Mouse (Mus musculus) thymus, adult 2 months (tissue): ENCODE data around the gene Hist1h3f. TPM values are rescaled to one million over a fixed set of nuclear protein-coding genes. Genes with fewer than 3 reads are reported as not detected.
A peak's percentile ranks its signal among the peaks of the same experiment; 100 is the strongest.
"Not testable (repeated sequence)": the region's sequence is repeated elsewhere in the genome, so short reads cannot be mapped to it uniquely, and the experiment has no call there.

Source experiments
- DNase-seq: peaks from one replicate; pipeline ENCODE4 v3.0.0; 2021
- H3K27ac ChIP-seq: fragments of 200-500 bp; 2 replicates; pipeline ENCODE4 v1.5.1; 2012; ENCODE audit warnings: low read length, control low read depth; ENCODE audit not compliant: control insufficient read depth, insufficient read depth
- H3K27me3 ChIP-seq: fragments of 200-500 bp; 2 replicates; pipeline ENCODE4 v1.6.1; 2012; ENCODE audit warnings: mild to moderate bottlenecking, low read length, moderate library complexity, mixed read lengths; ENCODE audit not compliant: control insufficient read depth, insufficient read depth
- H3K36me3 ChIP-seq: fragments of 200-500 bp; 2 replicates; pipeline ENCODE4 v1.6.1; 2012; ENCODE audit warnings: mild to moderate bottlenecking, low read length, moderate library complexity; ENCODE audit not compliant: control insufficient read depth, insufficient read depth
- H3K4me1 ChIP-seq: fragments of 200-500 bp; replicated peaks from 2 replicates; pipeline ENCODE4 v1.6.1; 2012; ENCODE audit warnings: low read length; ENCODE audit not compliant: control insufficient read depth, insufficient read depth
- H3K4me3 ChIP-seq: fragments of 200-500 bp; 2 replicates; pipeline ENCODE4 v1.5.1; 2012; ENCODE audit warnings: mild to moderate bottlenecking, low read length, control low read depth, moderate library complexity; ENCODE audit not compliant: control insufficient read depth, insufficient read depth
- CTCF ChIP-seq: fragments of 200-500 bp; IDR thresholded peaks from 2 replicates; pipeline ENCODE4 v1.5.1; 2012; ENCODE audit warnings: mild to moderate bottlenecking, control low read depth, low read length, moderate library complexity, borderline replicate concordance; ENCODE audit not compliant: control insufficient read depth, poor library complexity, insufficient read depth; ENCODE audit errors: extremely low read depth
- POLR2A ChIP-seq: fragments of 200-500 bp; IDR thresholded peaks from 2 replicates; pipeline ENCODE4 v1.6.1; 2012; ENCODE audit warnings: mild to moderate bottlenecking, low read length, control low read depth, moderate library complexity; ENCODE audit not compliant: control insufficient read depth, poor library complexity, insufficient read depth; ENCODE audit errors: extremely low read depth
- WGBS: fragments of 180-500 bp; shearing (Covaris S2); methylation state at CpG from one replicate; pipeline ENCODE4 v1.1.7; 2018; 5-methylcytosine and 5-hydroxymethylcytosine counted together
- polyA plus RNA-seq: library from polyadenylated mRNA; depleted of rRNA; stranded (reverse); fragments of >200 nt; gene quantifications from 2 replicates; pipeline ENCODE4 v1.2.3, GENCODE M21; 2012

Hist1h3f gene
- polyA plus RNA-seq, 1 experiment = 72.3 TPM

DNA sequence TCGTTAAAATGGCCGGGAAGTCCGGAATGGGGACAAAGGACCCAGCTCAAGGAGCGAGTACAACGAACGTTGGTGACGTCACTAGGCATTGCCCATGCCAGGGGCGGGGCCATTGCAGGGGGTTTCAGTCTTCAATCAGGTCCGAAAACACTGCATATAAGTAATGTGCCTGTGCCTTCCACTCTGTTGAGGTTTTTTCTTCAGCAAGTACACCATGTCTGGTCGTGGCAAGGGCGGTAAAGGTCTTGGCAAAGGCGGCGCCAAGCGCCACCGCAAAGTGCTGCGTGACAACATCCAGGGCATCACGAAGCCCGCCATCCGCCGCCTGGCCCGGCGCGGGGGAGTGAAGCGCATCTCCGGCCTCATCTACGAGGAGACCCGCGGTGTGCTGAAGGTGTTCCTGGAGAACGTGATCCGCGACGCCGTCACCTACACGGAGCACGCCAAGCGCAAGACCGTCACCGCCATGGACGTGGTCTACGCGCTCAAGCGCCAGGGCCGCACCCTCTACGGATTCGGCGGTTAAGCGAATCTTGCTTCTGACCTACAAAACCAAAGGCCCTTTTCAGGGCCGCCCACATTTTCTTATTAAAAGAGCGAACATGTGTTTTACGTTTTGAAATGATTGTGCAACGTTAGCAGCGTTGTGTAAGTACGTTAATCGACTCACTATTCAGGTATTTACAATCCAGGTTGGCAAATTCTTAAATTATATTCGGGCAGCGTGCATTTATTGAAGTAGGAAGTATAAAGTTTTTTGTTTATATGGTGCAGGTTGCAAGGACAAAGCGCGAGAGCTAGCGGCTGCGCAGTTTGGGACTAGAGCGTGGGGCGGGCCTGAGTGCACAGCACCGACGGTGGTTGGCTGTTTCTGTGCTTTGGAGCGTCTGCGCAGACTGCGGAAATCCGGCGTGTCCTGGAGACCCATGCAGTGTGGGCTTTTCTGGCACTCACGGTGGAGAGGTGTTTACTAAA is 12.7 kb upstream of the Hist1h3f start, which contains the start of gene Hist1h4h:
TSS of gene Hist1h4h (plus strand) at position 150 of the 975 bp plus-strand sequence.
- H3K27me3 ChIP-seq = no peaks in the 10 kb centered on the region
- WGBS = under 1% methylated on average over 63 of the region's 70 CpGs
- H3K4me1 ChIP-seq = peaks cover 6% of the 10 kb centered on the region

DNA sequence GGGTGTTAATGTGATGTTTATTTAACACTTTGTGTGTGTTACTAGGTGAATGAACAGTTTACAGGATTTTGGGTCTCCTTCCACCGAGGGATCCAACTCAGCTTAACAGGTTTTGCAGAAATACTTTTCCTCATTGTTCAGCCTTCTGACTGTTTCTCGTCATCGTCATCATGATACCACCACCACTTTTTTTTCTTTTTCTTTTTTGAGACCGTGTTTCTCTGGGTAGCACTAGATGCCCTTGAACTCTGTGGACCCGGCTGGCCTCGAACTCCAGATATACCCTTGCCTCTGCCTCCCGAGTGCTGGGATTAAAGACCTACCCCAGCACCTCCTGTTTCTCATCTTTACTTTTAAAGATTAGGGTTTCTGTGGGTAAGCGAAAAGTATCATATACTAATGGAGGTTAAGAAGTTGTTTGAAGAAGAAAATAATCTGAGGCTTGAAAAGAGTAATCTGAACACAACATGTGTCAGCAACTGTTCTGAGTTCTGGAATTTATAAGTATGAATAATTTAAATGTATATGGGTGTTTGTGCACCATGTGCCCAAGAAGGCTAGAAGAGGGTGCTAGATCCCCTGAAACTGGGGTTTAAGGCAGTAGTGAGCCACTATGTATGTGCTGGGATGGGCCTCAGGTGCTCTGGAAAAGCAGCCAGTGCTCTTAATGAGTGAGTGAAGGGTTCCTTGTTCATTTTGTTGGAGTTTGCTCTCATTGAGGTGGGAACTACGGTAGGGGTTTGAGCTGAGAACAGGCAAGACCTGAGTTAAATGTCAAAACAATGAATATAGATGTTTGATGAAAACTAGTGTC is 11.4 kb upstream of the Hist1h3f start:
- no peak for DNase-seq
- 22% methylated on average over 9 of the region's 9 CpGs for WGBS

More for the DNA sequence above, 12.7 kb upstream of the Hist1h3f start, which contains the start of gene Hist1h4h:
- TF ChIP-seq CTCF = 0 out of 2 replicates have a peak, but pooled peaks have one; percentile 25
- TF ChIP-seq POLR2A = peak; percentile 98
- H3K27ac ChIP-seq = peak within 1 kb of the TSS; percentile 83
- H3K4me3 ChIP-seq = peak within 1 kb of the TSS; percentile 42
- no peaks in the 10 kb centered on the region for H3K36me3 ChIP-seq
- DNase-seq = peak; percentile 97

DNA sequence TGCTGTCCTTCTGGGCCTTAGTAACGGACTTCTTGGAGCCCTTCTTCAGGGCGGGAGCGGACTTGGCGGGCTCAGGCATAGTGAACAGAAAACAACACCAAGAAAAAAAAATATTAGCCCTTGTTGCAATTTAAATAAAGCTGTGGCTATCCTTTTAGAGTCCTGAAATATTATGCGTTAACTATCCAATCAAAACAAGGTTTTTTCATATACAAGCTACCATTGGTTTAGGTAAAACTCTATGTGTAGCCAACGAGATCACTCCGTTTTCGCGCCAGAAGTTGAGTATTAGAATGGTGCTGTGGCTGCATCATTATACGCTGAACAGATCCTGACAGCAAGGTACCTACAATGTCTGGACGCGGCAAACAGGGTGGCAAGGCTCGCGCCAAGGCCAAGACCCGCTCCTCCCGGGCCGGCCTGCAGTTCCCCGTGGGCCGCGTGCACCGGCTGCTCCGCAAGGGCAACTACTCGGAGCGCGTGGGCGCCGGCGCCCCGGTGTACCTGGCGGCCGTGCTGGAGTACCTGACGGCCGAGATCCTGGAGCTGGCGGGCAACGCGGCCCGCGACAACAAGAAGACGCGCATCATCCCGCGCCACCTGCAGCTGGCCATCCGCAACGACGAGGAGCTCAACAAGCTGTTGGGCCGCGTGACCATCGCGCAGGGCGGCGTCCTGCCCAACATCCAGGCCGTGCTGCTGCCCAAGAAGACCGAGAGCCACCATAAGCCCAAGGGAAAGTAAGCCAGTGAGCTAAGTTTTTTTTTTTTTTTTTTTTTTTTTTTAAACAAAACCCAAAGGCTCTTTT is 10.1 kb upstream of the Hist1h3f start, which contains the start of gene Hist1h2af:
TSS of gene Hist1h2af (plus strand) at position 347 of the 808 bp plus-strand sequence.
- not testable (repeated sequence) for H3K36me3 ChIP-seq, H3K27me3 ChIP-seq, H3K4me1 ChIP-seq
- WGBS = under 1% methylated on average over 29 of the region's 53 CpGs
- Histone ChIP-seq H3K4me3 (peak within 1 kb of the TSS; percentile 54), H3K27ac (peak within 1 kb of the TSS; percentile 92)
- DNase-seq = peak; percentile 64

More for the DNA sequence above, 11.4 kb upstream of the Hist1h3f start:
- TF ChIP-seq CTCF (no peak), POLR2A (no peak)
- peaks cover 6% of the 10 kb centered on the region for H3K4me1 ChIP-seq
- no peaks in the 10 kb centered on the region for H3K27me3 ChIP-seq
- no peaks in the 10 kb centered on the region for H3K36me3 ChIP-seq
- H3K4me3 ChIP-seq = peak overlapping the region; percentile 5; the same call in 1 of the 2 replicates
- H3K27ac ChIP-seq = peak overlapping the region; percentile 82

DNA sequence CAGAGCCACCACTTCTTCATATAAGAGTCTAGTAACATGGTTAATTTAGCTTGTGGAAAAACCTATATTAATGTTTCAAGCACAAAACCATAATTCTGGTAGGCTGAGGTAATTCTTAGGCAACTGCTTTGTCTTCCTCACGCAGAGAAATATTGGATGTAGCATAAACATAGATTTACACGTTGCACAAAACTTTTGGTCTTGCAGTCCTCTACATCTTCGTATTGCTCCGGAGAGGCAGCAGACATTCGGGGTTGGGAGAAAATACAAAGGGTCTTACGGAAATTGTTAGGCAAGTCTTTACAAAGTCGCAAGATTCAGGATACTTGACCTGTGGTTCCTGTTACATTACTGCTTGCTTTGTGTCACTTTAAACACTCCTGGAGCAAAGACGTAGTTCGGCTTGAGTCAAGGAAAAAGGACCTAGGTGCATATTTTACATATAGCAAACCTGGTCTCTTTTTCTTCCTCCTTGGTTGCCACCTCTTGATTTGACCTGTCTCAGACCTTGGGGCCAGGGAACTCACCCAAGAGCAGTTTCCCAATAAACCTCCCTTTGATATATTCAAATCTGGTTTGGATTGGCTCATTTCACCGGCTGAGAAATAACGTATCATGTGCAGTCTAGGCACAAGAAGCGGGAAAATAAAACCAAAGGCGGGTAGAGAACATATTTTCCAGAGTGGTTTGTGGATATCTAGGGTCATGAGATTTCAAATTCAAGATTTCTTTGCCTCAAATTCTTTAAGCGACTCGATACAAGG is 9.3 kb upstream of the Hist1h3f start:
- Histone ChIP-seq H3K36me3 (no peaks in the 10 kb centered on the region), H3K27me3 (no peaks in the 10 kb centered on the region), H3K4me1 (peaks cover 6% of the 10 kb centered on the region), H3K4me3 (no peak overlapping the region), H3K27ac (no peak overlapping the region; the same call in none of the 2 replicates)
- no peak for TF ChIP-seq CTCF
- TF ChIP-seq POLR2A = no peak
- WGBS = under 1% methylated on average over 15 of the region's 15 CpGs
- no peak for DNase-seq

DNA sequence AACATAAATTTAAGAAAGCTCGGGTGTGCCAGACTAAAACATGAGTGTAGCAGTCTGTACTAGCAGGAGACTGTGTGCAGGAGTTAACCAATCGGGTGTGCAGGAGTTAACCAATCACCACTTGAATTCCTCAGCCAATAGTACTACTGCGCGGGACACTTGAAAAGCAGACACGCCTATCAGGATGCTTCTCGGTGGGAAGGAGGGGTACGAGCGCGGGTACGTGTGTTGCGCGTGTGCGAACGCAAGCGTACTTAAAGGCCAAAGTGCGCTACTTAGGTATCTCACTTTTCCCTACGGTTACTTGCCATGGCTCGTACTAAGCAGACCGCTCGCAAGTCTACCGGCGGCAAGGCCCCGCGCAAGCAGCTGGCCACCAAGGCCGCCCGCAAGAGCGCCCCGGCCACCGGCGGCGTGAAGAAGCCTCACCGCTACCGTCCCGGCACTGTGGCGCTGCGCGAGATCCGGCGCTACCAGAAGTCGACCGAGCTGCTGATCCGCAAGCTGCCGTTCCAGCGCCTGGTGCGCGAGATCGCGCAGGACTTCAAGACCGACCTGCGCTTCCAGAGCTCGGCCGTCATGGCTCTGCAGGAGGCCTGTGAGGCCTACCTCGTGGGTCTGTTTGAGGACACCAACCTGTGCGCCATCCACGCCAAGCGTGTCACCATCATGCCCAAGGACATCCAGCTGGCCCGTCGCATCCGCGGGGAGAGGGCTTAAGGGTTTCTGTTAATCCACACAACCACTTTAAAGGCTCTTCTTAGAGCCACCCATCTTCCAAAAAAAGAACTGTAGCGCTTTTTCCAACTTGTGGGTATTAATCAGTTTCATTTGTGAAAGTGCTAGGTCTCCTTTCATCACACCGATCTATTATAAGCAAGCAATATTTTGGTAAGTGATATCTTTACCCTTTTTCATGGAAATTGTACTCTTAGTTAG is 8.4 kb upstream of the Hist1h3f start, which contains the start of gene Hist1h3g:
TSS of gene Hist1h3g (plus strand) at position 286 of the 939 bp plus-strand sequence.
- TF ChIP-seq POLR2A = peak; percentile 69; the same call in 1 of the 2 replicates
- Histone ChIP-seq H3K27ac (peak within 1 kb of the TSS; percentile 80), H3K4me3 (peak within 1 kb of the TSS; percentile 51)
- not testable (repeated sequence) for H3K4me1 ChIP-seq, H3K36me3 ChIP-seq, H3K27me3 ChIP-seq
- peak; percentile 92 for DNase-seq
- under 1% methylated on average over 49 of the region's 62 CpGs for WGBS
